Mouse (Mus musculus) testis, adult 2 months (tissue): ENCODE measurements around the gene Fgf23. TPM values are rescaled to one million over a fixed set of nuclear protein-coding genes. Genes with fewer than 3 reads are reported as not detected.

Experiments
- H3K27ac ChIP-seq: fragments of 200-500 bp; 2 replicates; pipeline ENCODE4 v1.5.1; 2012; ENCODE audit warnings: low read depth, low read length; ENCODE audit not compliant: control insufficient read depth, insufficient read depth
- H3K27me3 ChIP-seq: fragments of 200-500 bp; 2 replicates; pipeline ENCODE4 v1.6.1; 2012; ENCODE audit warnings: mild to moderate bottlenecking, low read length, moderate library complexity; ENCODE audit not compliant: control insufficient read depth, insufficient read depth
- H3K36me3 ChIP-seq: fragments of 200-500 bp; 2 replicates; pipeline ENCODE4 v1.6.1; 2012; ENCODE audit warnings: mild to moderate bottlenecking, low read length; ENCODE audit not compliant: control insufficient read depth, insufficient read depth
- H3K4me1 ChIP-seq: fragments of 200-500 bp; 2 replicates; pipeline ENCODE4 v1.6.1; 2012; ENCODE audit warnings: low read length; ENCODE audit not compliant: control insufficient read depth, insufficient read depth
- H3K4me3 ChIP-seq: fragments of 200-500 bp; 2 replicates; pipeline ENCODE4 v1.5.1; 2012; ENCODE audit warnings: low read depth, mild to moderate bottlenecking, low read length, moderate library complexity, mixed read lengths; ENCODE audit not compliant: control insufficient read depth
- CTCF ChIP-seq: fragments of 200-500 bp; IDR thresholded peaks from 2 replicates; pipeline ENCODE4 v1.5.1; 2012; ENCODE audit warnings: low read depth, mild to moderate bottlenecking, inconsistent platforms, low read length, moderate library complexity; ENCODE audit not compliant: control insufficient read depth, insufficient read depth, insufficient replicate concordance
- POLR2A ChIP-seq: fragments of 200-500 bp; IDR thresholded peaks from 2 replicates; pipeline ENCODE4 v1.6.1; 2012; ENCODE audit warnings: low read depth, mild to moderate bottlenecking, inconsistent platforms, low read length, moderate library complexity; ENCODE audit not compliant: control insufficient read depth
- polyA plus RNA-seq: library from polyadenylated mRNA; depleted of rRNA; stranded (reverse); fragments of >200 nt; gene quantifications from 2 replicates; pipeline ENCODE4 v1.2.3, GENCODE M21; 2012; rRNA removed

Fgf23 gene
- polyA plus RNA-seq, 1 experiment = not detected

DNA sequence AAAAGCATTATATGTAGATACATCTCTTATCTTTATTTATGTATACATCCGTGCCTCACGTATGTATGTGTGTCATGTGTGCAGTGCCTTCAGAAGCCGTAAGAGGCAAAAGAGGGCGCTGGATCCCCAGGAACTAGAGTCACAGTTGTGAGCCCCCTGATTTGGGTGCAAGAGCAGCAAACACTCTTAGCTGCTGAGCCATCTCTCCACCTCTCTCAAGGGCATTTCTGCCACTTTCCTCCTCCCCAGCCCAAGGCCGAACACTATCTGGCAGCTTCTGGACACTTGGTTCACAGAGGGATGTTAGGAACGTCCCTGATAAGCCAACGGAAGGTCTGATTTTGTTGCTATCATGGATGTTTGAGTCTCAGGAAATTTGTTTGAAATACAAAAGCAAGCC is 50.8 kb downstream of the Fgf23 start:
- Histone ChIP-seq H3K27ac (peak overlapping the region; percentile 0; the same call in 1 of the 2 replicates), H3K27me3 (no peaks in the 10 kb centered on the region), H3K4me3 (no peak overlapping the region), H3K4me1 (no peaks in the 10 kb centered on the region), H3K36me3 (no peaks in the 10 kb centered on the region)
- no peak for TF ChIP-seq CTCF
- TF ChIP-seq POLR2A = no peak

DNA sequence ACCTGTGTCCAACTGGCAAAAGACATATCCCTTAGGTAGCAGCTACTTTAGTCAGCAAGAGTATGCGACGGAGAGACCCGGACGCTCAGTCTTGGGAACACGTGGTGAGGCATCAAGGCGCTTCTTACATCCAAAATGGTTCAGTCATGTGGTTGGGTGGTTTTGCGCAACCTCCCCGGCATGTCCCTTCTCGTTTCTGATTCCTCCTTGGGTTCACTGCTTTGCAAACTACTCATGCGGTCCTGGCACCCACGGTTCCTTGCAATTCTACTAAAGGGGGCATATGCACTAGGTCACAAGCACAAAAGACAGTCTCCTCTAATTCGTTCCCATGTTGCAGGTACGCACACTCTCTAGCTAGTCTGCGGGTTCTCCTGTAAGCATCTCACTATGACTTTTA is 57.0 kb downstream of the Fgf23 start:
- no peaks in the 10 kb centered on the region for H3K36me3 ChIP-seq
- no peak overlapping the region for H3K4me3 ChIP-seq
- no peak for TF ChIP-seq CTCF
- no peak for TF ChIP-seq POLR2A
- no peak overlapping the region for H3K27ac ChIP-seq
- no peaks in the 10 kb centered on the region for H3K4me1 ChIP-seq
- H3K27me3 ChIP-seq = no peaks in the 10 kb centered on the region

DNA sequence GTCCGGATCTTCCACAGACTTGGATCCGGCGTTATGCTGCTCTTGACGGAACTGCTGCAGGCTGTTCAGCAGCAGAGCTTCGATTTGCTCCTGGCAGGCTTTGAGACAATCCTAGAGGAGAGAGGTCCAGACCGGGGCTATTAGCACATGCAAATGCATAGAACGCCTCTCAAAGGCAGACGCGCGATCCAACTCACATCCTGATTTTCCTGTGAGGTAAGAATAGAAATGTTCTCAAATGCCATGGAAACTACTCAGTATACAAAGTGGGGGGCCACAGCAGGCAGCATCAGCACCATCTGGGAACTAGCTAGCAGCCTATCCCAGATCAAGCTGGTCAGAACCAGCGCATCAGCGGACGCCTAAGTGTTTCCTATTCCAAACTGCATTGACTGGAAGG is 57.7 kb downstream of the Fgf23 start:
- Histone ChIP-seq H3K36me3 (no peaks in the 10 kb centered on the region), H3K4me3 (no peak overlapping the region), H3K27ac (no peak overlapping the region), H3K27me3 (no peaks in the 10 kb centered on the region), H3K4me1 (no peaks in the 10 kb centered on the region)
- TF ChIP-seq CTCF (no peak), POLR2A (no peak)

Other genes starting within 250 kb of the Fgf23 start
- gene Ndufa9, start 223.8 kb upstream of the Fgf23 start, polyA plus RNA-seq = 104 and 110 TPM in 2 replicates
- gene Akap3, start 219.8 kb upstream of the Fgf23 start, polyA plus RNA-seq = 426 and 443 TPM in 2 replicates
- 16.8 and 19.7 TPM in 2 replicates for gene Dyrk4, start 151.1 kb upstream of the Fgf23 start, polyA plus RNA-seq
- gene Rad51ap1, start 133.3 kb upstream of the Fgf23 start, polyA plus RNA-seq = 15.9 and 16.0 TPM in 2 replicates
- 1.8 and 3.4 TPM in 2 replicates for gene D6Wsu163e, start 132.9 kb upstream of the Fgf23 start, polyA plus RNA-seq
- gene Fgf6, start 57.3 kb upstream of the Fgf23 start, polyA plus RNA-seq = 0.04 and 0.06 TPM in 2 replicates
- gene Tigar, start 36.7 kb downstream of the Fgf23 start, polyA plus RNA-seq = 5.6 and 6.7 TPM in 2 replicates
- 4.0 and 4.3 TPM in 2 replicates for gene Ccnd2, start 79.3 kb downstream of the Fgf23 start, polyA plus RNA-seq